Mouse (Mus musculus): ENCODE measurements at regions not wholly inside any gene's neighbourhood (a gene's known extent, or its start where the extent isn't known, plus 50 kb on each side); places are given as distances from the start of the nearest gene placed in this dataset.

DNA sequence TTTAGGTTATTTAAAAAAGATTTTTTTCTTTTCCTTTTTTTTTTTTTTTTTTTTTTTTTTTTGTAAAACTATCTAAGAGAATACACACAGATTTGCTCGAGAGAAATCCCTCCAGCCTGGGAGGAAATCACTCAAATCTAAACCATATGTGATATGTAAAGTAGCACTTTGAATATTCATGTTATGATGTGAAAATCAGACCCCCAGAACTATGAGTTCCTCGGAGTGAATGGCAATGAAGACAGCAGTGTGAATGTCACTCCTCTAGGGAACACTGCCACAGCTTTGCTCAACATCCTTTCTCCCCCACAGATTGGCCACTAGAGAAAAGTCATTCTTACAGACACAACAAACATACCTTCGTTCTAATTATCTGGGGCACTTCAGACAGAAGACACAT is 217.8 kb upstream of the Ddx18 start:
- 46% methylated on average over 3 of the region's 3 CpGs for WGBS
- no peak for ATAC-seq (ENCODE audit: insufficient number of reproducible peaks, low FRiP score, low TSS enrichment, low read depth)
- no peak for DNase-seq (ENCODE audit: low spot score)

DNA sequence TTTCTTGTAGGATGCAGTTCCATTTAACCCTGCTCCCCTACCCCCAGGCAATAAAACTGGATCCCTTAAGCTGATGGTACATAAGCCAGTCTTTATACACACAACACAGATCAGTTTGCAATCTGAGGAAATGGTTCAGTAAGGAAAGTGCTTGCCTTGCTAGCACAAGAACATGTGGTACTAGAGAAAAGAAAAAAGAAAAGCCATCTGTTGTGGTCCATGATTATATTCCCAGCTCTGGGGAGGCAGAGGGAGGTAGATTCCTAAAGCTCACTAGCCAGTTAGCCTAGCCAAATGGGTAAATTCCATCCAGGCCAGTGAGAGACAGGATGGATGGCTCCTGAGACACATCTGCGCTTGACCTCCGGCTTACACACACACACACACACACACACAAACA is 206.2 kb upstream of the Ddx18 start:
- no peak overlapping the region for H3K4me3 ChIP-seq (ENCODE audit: low read depth, low read length)
- no peaks in the 10 kb centered on the region for H3K27me3 ChIP-seq (ENCODE audit: control insufficient read depth, insufficient read depth, low read length)
- H3K4me2 ChIP-seq (ENCODE audit: low read depth, severe bottlenecking), result no peak overlapping the region
- peaks cover 4% of the 10 kb centered on the region; the same call in 1 of the 2 replicates for H3K4me1 ChIP-seq (ENCODE audit: control insufficient read depth, insufficient read depth, low read length)
- WGBS, result 84% methylated on average over 2 of the region's 2 CpGs
- H3K9ac ChIP-seq (ENCODE audit: low read length), result no peak overlapping the region
- H3K36me3 ChIP-seq (ENCODE audit: control insufficient read depth, insufficient read depth, low read length), result no peaks in the 10 kb centered on the region
- no peak for ATAC-seq (ENCODE audit: insufficient number of reproducible peaks, low FRiP score, low TSS enrichment, low read depth)
- no peak for DNase-seq (ENCODE audit: low spot score)
- H3K27ac ChIP-seq (replicated peaks; ENCODE audit: low read depth, low read length), result no peak overlapping the region
- H3K9me3 ChIP-seq (ENCODE audit: control insufficient read depth, low read length), result no peaks in the 10 kb centered on the region

More for the DNA sequence above, 217.8 kb upstream of the Ddx18 start:
- Histone ChIP-seq H3K4me2 (ENCODE audit: low read depth, severe bottlenecking) (no peak overlapping the region), H3K36me3 (ENCODE audit: control insufficient read depth, insufficient read depth, low read length) (no peaks in the 10 kb centered on the region), H3K4me1 (ENCODE audit: control insufficient read depth, insufficient read depth, low read length) (no peaks in the 10 kb centered on the region), H3K27me3 (ENCODE audit: control insufficient read depth, insufficient read depth, low read length) (no peaks in the 10 kb centered on the region), H3K27ac (replicated peaks; ENCODE audit: low read depth, low read length) (no peak overlapping the region), H3K9me3 (ENCODE audit: control insufficient read depth, low read length) (no peaks in the 10 kb centered on the region), H3K4me3 (ENCODE audit: low read depth, low read length) (no peak overlapping the region), H3K9ac (ENCODE audit: low read length) (no peak overlapping the region)

DNA sequence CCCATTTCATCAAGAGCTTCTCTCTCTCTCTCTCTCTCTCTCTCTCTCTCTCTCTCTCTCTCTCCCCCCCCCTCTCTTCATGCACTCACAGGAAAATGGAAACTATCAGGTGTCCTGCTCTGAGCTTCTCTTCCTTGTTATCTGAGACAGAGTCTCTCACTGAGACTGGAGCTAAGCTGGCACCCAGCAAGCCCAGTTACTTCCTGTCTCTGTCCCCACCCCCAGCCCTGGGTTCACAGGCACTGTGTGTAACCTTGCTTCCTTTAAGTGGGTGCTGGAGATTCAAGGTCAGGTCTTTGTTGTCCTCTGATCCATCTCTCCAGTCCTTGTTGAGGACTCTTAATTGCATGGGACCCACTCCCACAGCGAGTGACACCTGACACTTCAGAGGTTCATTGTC is 203.7 kb upstream of the Ddx18 start:
- Histone ChIP-seq H3K4me3 (ENCODE audit: low read depth, low read length) (no peak overlapping the region), H3K4me2 (ENCODE audit: low read depth, severe bottlenecking) (no peak overlapping the region), H3K9ac (ENCODE audit: low read length) (no peak overlapping the region), H3K9me3 (ENCODE audit: control insufficient read depth, low read length) (no peaks in the 10 kb centered on the region), H3K36me3 (ENCODE audit: control insufficient read depth, insufficient read depth, low read length) (no peaks in the 10 kb centered on the region), H3K27me3 (ENCODE audit: control insufficient read depth, insufficient read depth, low read length) (no peaks in the 10 kb centered on the region), H3K4me1 (ENCODE audit: control insufficient read depth, insufficient read depth, low read length) (peaks cover 4% of the 10 kb centered on the region; the same call in 1 of the 2 replicates), H3K27ac (replicated peaks; ENCODE audit: low read depth, low read length) (no peak overlapping the region)
- DNase-seq (ENCODE audit: low spot score) (peak; percentile 24), ATAC-seq (ENCODE audit: insufficient number of reproducible peaks, low FRiP score, low TSS enrichment, low read depth) (peak; percentile 50; the same call in 1 of the 2 replicates)
- WGBS, result 69% methylated on average over 1 of the region's 1 CpGs

DNA sequence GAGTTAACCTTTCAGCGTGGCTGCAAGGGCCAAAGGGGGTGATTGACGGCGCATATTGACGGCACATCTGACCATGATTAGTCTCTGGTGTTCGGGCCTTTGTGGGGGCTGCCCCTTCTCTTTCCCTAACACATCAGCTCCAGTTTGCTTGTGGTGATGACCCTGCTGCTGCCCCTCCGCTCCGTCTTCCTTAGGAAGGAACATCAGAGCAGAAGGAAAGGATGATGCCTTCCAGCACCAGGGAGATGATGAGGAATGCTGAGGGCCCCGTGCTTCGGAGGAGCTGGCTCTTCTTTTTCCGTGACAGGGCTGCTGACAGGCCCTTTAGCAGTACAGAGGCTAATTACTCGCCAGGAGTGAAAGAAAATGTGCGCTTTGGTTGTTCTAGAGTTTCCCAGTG is 203.1 kb upstream of the Ddx18 start:
- 4% methylated on average over 12 of the region's 12 CpGs for WGBS
- Histone ChIP-seq H3K27me3 (ENCODE audit: control insufficient read depth, insufficient read depth, low read length) (no peaks in the 10 kb centered on the region), H3K27ac (replicated peaks; ENCODE audit: low read depth, low read length) (no peak overlapping the region), H3K9ac (ENCODE audit: low read length) (no peak overlapping the region; the same call in 1 of the 2 replicates), H3K4me3 (ENCODE audit: low read depth, low read length) (no peak overlapping the region), H3K36me3 (ENCODE audit: control insufficient read depth, insufficient read depth, low read length) (no peaks in the 10 kb centered on the region), H3K9me3 (ENCODE audit: control insufficient read depth, low read length) (no peaks in the 10 kb centered on the region), H3K4me2 (ENCODE audit: low read depth, severe bottlenecking) (peak overlapping the region; percentile 17; the same call in 1 of the 2 replicates), H3K4me1 (ENCODE audit: control insufficient read depth, insufficient read depth, low read length) (peaks cover 4% of the 10 kb centered on the region; the same call in 1 of the 2 replicates)
- ATAC-seq (ENCODE audit: insufficient number of reproducible peaks, low FRiP score, low TSS enrichment, low read depth), result no peak
- peak; percentile 55 for DNase-seq (ENCODE audit: low spot score)

DNA sequence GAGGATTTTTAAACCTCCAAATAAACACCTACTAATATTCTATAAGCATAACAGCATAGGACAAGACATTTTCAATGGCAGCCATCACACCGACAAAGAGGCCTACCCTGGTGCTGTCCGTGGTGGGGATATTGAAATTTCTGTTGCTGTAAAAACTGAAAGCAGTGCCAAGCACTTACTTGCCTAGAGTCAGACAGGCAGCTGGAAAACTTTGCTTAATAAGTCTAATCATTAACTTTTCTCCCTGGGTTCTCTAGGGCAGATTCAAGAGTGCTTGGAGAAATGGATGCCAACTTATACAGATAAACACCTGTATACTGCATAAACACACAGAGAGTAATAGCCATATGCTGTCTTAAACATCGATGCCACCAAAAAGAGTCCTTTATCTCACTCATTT is 192.3 kb upstream of the Ddx18 start:
- no peak for ATAC-seq (ENCODE audit: insufficient number of reproducible peaks, low FRiP score, low TSS enrichment, low read depth)
- Histone ChIP-seq H3K27me3 (ENCODE audit: control insufficient read depth, insufficient read depth, low read length) (no peaks in the 10 kb centered on the region), H3K9me3 (ENCODE audit: control insufficient read depth, low read length) (no peaks in the 10 kb centered on the region), H3K9ac (ENCODE audit: low read length) (no peak overlapping the region), H3K36me3 (ENCODE audit: control insufficient read depth, insufficient read depth, low read length) (no peaks in the 10 kb centered on the region), H3K4me2 (ENCODE audit: low read depth, severe bottlenecking) (no peak overlapping the region), H3K27ac (replicated peaks; ENCODE audit: low read depth, low read length) (no peak overlapping the region), H3K4me1 (ENCODE audit: control insufficient read depth, insufficient read depth, low read length) (no peaks in the 10 kb centered on the region), H3K4me3 (ENCODE audit: low read depth, low read length) (no peak overlapping the region)
- WGBS, result 82% methylated on average over 3 of the region's 3 CpGs
- DNase-seq (ENCODE audit: low spot score), result no peak

DNA sequence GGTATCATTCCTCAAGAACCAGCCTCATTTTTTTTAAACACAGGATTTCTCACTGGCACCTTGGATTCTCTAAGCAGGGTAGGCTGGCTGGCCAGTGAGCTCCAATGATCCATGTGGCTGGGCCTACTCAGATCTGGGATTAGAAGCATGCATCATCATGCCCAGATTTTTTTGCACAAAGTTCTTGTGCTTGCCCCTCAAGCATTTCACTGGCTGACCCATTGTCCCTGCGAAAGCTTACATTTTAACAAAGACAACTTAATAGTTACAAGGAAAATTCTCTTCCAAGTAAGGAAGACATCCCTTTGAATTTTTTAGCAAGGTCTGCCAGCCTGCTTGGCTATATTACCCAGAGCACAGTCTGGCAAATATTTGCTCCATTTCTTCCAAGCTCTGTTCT is 177.4 kb upstream of the Ddx18 start:
- no peaks in the 10 kb centered on the region for H3K27me3 ChIP-seq (ENCODE audit: control insufficient read depth, insufficient read depth, low read length)
- whole genome bisulfite sequencing, result 86% methylated on average over 1 of the region's 1 CpGs
- H3K4me1 ChIP-seq (ENCODE audit: control insufficient read depth, insufficient read depth, low read length), result no peaks in the 10 kb centered on the region
- H3K9me3 ChIP-seq (ENCODE audit: control insufficient read depth, low read length), result no peaks in the 10 kb centered on the region
- no peaks in the 10 kb centered on the region for H3K36me3 ChIP-seq (ENCODE audit: control insufficient read depth, insufficient read depth, low read length)
- no peak overlapping the region for H3K4me3 ChIP-seq (ENCODE audit: low read depth, low read length)
- no peak overlapping the region for H3K4me2 ChIP-seq (ENCODE audit: low read depth, severe bottlenecking)
- no peak overlapping the region for H3K27ac ChIP-seq (replicated peaks; ENCODE audit: low read depth, low read length)
- H3K9ac ChIP-seq (ENCODE audit: low read length), result no peak overlapping the region
- ATAC-seq (ENCODE audit: insufficient number of reproducible peaks, low FRiP score, low TSS enrichment, low read depth), result no peak
- DNase-seq (ENCODE audit: low spot score), result no peak

DNA sequence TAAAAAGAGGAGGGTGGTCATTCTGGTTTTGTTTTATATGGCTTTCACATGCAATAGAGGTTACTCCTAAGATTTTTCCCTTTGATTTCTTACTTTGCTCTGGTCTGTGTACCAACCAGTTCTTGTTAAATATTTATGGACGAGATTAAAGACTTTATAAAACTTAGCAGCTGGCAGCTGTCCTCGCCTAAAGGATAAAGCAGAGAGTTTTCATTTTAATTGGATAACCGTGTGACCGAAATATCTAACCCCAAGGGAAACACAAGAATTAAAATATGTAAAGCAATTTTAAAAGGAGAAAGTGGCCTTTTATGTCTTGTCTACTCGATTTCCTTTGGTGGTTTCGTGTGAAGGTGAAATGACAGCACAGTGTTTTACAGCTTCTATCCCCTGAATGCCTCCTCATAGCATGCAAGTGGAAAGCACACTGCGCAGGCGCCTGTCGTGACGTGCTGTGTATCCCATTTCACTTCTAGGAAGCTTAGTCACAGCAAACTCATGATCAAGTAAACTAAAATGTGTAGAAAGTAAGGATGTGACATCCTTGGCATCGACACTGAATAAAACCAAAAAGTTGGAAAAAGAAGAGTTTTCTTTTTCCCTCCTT is 167.4 kb upstream of the Ddx18 start:
- no peaks in the 10 kb centered on the region for H3K9me3 ChIP-seq (ENCODE audit: control insufficient read depth, low read length)
- DNase-seq (ENCODE audit: low spot score), result no peak
- H3K27me3 ChIP-seq (ENCODE audit: control insufficient read depth, insufficient read depth, low read length), result no peaks in the 10 kb centered on the region
- 72% methylated on average over 11 of the region's 11 CpGs for WGBS
- ATAC-seq (ENCODE audit: insufficient number of reproducible peaks, low FRiP score, low TSS enrichment, low read depth), result no peak
- H3K9ac ChIP-seq (ENCODE audit: low read length), result no peak overlapping the region
- no peaks in the 10 kb centered on the region for H3K4me1 ChIP-seq (ENCODE audit: control insufficient read depth, insufficient read depth, low read length)
- H3K4me2 ChIP-seq (ENCODE audit: low read depth, severe bottlenecking), result no peak overlapping the region
- no peak overlapping the region for H3K27ac ChIP-seq (replicated peaks; ENCODE audit: low read depth, low read length)
- no peak overlapping the region for H3K4me3 ChIP-seq (ENCODE audit: low read depth, low read length)
- no peaks in the 10 kb centered on the region for H3K36me3 ChIP-seq (ENCODE audit: control insufficient read depth, insufficient read depth, low read length)

DNA sequence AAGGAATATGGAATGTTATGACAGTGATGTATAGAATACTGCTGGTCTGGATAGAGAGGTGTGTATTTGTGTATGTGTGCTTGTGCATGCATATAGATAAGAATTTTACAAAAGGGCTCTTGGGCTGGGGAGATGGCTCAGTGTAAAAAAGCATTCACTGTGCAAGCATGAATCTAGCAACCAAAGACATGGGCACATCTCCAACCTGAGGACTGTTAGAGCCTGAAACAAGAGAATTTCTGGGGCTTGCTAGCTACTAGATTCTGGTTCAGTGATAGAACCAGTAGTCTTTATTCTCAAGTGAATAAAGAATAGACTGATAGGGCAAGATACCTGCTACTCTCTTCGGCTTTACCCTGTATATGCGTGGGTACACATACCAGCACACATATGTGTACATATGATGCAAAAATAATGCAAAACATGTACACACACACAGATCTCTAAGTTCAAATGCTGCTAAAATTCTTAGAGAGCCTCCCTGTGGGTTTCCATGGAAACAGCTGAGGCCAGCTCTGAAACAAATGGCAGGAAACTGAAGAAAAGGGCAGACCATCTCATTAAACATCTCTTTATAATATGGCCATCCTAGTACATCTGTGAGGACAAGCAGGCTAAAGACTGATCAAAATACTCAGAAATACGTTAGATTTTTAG is 166.8 kb upstream of the Ddx18 start:
- DNase-seq (ENCODE audit: low spot score), result no peak
- Histone ChIP-seq H3K4me2 (ENCODE audit: low read depth, severe bottlenecking) (no peak overlapping the region), H3K4me1 (ENCODE audit: control insufficient read depth, insufficient read depth, low read length) (no peaks in the 10 kb centered on the region), H3K27ac (replicated peaks; ENCODE audit: low read depth, low read length) (no peak overlapping the region), H3K9me3 (ENCODE audit: control insufficient read depth, low read length) (no peaks in the 10 kb centered on the region), H3K36me3 (ENCODE audit: control insufficient read depth, insufficient read depth, low read length) (no peaks in the 10 kb centered on the region), H3K9ac (ENCODE audit: low read length) (no peak overlapping the region), H3K4me3 (ENCODE audit: low read depth, low read length) (no peak overlapping the region), H3K27me3 (ENCODE audit: control insufficient read depth, insufficient read depth, low read length) (no peaks in the 10 kb centered on the region)
- no peak for ATAC-seq (ENCODE audit: insufficient number of reproducible peaks, low FRiP score, low TSS enrichment, low read depth)
- 78% methylated on average over 3 of the region's 3 CpGs for WGBS
